Mouse (Mus musculus) brain, embryonic 14.5 days (tissue): ENCODE results near the gene Dynlt1b.
"Not testable (repeated sequence)": the region's sequence is repeated elsewhere in the genome, so short reads cannot be mapped to it uniquely, and the experiment has no call there.

Experiments
- CTCF ChIP-seq: fragments of 200-500 bp; IDR thresholded peaks from 2 replicates; pipeline ENCODE4 v1.5.1; 2012; ENCODE audit warnings: inconsistent platforms, mild to moderate bottlenecking, moderate library complexity, borderline replicate concordance; ENCODE audit not compliant: insufficient read depth, insufficient read length; ENCODE audit errors: extremely low read depth
- POLR2A ChIP-seq: fragments of 200-500 bp; IDR thresholded peaks from 2 replicates; pipeline ENCODE4 v1.6.1; 2012; ENCODE audit warnings: mild to moderate bottlenecking, inconsistent platforms, borderline replicate concordance; ENCODE audit not compliant: poor library complexity, insufficient read depth, insufficient read length, severe bottlenecking; ENCODE audit errors: extremely low read depth

GRCm38 (mm10) chr17:6438080-6438479 is 8.2 kb downstream of the Dynlt1b start:
- TF ChIP-seq CTCF, POLR2A: not testable (repeated sequence)
